Mouse (Mus musculus) urinary bladder, postnatal 10 days (tissue): Measurements from ENCODE around the gene Arhgap9.

Experiments used
- DNase-seq: peaks from one replicate; pipeline ENCODE4 v3.0.0; 2022; ENCODE audit warnings: low spot score

The Arhgap9 gene

GRCm38 (mm10) chr10:127321621-127322020 is at the start of gene Arhgap9:
Gene Arhgap9, plus strand, starts transcription at chr10:127321964.
- no peak for DNase-seq

DNA sequence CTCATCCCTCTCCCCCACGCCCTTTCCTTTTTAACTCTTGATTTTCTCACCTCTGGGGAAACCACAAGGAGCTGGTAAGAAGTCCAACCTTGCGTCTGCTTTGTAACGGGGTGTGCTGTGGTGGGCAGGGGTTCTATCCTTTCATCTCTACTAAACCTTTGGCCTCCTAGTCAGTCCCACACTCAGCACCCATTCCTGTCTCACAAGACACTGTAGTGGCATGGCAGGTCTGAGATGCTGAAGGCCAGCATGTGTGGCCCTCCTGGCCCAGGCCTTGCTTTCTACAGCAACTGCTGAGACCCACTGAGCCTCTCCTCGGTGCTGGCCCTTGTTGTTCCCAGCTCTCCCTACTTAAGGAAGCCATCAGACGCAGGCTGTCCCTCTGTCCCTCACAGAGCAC is 49.4 kb upstream of the Arhgap9 start:
- no peak for DNase-seq

DNA sequence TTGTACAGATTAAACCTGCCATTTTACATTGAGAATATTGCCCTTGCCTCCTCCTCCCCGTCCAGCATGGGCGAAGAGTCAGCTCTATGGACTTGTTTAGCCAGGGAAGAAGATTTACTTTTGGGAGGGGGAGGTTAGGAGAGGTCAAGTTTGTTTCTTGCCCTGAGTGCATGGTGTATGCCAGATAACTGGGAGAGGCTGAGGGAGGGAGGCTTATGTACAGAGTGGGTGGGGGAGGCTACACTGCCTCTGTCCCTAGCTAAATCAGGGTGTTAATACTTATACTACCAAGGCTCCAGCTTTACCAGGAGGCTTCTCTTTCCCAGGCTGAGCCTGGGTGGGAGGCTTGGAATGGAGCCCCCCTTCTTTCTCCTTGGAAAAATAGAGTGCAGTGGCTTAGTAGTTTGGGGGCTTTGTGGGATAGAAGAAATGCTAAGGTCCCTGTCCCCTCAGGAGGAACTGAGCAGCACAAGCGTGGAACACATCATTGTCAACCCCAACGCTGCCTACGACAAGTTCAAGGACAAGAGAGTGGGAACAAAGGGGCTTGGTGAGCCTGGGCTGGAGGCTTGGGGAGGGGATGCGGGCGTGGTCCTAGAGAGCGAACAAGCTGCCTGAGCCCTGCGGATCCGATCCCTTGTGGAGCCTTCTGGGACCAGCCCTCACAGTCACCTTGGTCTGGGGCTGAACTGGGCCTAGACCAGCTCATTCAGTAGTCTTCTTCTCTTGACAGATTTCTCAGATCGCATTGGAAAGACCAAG is 47.3 kb upstream of the Arhgap9 start:
- DNase-seq: no peak

DNA sequence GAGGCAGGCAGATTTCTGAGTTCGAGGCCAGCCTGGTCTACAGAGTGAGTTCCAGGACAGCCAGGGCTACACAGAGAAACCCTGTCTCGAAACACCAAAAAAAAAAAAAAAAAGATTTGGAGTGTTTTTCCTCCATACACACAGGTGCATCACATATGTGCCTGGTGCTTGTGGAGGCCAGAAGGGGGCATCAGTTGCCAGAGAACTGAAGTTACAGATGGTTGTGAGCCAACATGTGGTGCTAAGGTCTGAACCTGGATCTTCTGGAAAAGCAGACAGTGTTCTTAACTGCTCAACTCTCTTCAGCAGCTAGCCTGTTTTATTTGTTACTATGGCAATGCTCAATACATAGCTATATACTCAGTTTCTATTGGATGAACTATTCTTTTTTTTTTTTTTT is 42.0 kb upstream of the Arhgap9 start:
- DNase-seq: no peak

- DNase-seq: no peak
Measured at GRCm38 (mm10) chr10:127281316-127281715, 40.4 kb upstream of the Arhgap9 start.

DNA sequence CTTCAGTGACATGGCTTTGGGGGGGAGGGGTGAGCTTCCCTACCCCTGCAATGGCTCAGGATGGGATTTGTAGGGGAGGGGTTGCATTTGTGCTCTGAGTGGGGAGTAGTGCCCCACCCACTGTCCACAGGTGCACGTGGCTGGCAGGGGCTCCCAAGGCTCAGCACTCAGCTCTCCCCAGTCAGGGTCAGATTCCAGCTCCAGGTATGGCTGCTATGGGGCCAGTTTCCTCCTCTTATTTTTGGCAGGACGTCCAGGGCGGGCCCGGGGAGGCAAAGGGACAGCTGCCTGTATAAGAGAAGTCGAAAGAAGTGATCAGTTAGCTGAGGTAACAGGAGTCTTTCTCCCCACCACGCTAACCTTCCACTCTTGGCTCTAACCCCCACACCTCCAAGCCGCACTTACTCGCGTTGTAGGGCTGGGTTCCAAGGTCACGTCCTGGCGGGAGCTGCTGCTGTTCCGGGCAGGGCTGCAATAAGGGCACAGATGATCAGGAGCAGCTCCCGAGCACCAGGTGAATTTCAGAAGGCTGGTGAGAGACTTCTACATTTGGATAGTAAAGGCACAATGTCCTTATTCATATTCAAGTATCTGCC is 39.0 kb upstream of the Arhgap9 start:
- no peak for DNase-seq

DNA sequence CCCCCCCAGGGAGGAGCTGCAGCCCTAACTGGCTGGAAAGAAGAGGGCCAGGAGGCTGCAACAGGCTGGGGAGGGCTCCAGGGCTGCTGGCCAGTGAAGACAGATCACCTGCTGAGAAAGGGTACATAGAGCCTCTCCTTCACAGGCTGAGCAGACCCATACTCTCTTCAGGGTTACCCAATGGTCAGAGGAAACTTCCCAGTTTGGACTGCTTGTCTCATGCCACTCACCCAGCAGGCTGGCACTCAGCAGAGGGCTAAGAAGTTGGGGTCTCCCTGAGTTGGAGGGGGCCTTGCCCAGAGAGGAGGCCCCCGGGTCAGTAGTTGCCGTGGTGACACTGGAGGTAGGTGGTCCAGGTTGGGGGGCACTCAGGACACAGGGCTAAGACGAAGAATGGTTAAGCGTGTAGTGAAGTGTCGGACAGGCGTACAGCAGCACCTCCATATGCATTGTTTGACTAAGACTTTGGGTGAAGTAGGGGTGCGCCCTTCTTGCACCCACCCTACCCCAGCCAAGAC is 37.6 kb upstream of the Arhgap9 start:
- no peak for DNase-seq

- no peak for DNase-seq
Measured at GRCm38 (mm10) chr10:127284724-127285500, 36.9 kb upstream of the Arhgap9 start.

DNA sequence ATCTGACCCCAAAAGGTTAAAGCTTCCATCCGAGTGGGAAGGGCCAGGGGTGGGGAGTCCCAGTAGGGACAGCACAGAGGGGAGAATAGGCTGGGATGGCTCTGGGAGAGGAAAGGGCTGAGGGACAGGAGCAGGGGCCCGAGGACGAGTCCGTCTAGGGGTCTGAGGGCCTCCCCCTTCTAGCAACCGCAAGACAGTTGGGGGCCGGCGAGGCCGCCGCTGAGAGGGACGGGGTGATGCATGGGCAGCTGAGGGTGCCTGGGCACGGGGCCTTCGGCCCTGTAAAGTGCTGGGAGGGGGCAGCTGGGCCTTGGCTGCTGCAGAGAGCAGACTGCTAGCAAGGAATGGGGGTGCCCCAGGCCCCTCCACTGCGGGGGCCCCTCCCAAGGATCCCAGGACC is 36.1 kb upstream of the Arhgap9 start:
- DNase-seq: no peak

DNA sequence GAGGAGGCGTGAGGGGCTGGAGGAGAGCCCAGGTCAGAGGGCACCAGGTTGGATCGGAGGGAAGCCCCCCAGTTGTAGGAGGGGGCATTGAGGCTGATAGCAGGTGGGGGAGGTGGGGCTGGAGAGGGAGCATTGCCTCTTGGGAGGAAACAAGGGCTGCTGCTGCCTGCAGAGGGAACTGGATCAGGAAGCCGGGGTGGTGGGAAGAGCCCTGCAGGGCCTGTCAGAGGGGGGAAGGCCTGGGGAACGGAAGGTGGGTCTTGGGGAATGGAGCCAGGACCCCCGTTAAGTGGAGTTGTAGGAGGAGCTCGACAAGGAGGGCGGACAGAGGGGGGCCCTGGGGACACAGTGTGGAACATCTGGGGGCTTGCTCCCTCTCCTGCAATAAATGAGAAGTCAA is 35.6 kb upstream of the Arhgap9 start:
- no peak for DNase-seq

- no peak for DNase-seq
Measured at GRCm38 (mm10) chr10:127286730-127287129, 35.0 kb upstream of the Arhgap9 start.

- no peak for DNase-seq
Measured at GRCm38 (mm10) chr10:127287271-127287935, 34.4 kb upstream of the Arhgap9 start.

DNA sequence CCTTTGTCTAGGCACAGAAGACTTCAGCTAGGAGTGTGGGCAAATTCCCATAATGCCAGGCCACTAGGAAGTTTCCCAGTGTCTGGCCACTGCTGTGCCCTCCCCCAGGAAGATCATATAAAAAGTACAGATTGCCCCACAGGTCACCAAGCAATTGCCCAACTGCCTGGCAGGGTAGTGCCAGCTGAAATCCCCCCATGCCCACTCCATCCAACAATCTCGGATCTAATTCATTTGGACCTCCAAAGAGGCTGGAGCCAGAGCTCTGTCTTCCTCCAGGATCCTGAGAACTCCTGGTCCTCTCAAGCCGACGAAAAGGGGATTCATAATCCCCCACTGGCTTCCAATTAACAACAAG is 33.8 kb upstream of the Arhgap9 start:
- no peak for DNase-seq

DNA sequence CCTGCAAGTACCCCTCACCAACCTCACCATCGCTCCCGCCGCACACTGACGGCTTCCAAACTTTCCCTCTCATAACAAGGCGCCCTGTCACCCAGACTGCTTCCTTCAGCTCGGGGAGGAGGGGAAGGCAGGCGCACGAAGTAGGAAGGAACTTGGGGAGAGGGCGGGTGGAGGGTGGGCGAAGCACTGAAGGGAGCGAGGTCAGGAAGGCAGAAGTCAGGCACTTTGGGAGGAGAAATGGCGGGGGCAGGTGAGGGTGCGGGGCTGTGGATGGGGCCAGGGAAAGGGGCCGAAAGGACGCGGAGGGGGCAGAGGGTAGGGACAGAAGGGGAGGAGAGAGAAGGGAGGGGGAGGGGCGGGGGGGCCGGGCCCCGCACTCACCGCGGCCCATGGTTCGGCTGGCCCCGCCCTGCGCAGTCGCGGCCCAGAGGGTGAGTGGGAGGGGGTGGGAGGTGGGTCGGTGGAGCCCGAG is 33.4 kb upstream of the Arhgap9 start:
- DNase-seq: no peak

GRCm38 (mm10) chr10:127288800-127289572 is 32.8 kb upstream of the Arhgap9 start, which contains the start of gene Mbd6:
Gene Mbd6, minus strand, starts transcription at chr10:127289018.
- DNase-seq: peak; percentile 63

DNA sequence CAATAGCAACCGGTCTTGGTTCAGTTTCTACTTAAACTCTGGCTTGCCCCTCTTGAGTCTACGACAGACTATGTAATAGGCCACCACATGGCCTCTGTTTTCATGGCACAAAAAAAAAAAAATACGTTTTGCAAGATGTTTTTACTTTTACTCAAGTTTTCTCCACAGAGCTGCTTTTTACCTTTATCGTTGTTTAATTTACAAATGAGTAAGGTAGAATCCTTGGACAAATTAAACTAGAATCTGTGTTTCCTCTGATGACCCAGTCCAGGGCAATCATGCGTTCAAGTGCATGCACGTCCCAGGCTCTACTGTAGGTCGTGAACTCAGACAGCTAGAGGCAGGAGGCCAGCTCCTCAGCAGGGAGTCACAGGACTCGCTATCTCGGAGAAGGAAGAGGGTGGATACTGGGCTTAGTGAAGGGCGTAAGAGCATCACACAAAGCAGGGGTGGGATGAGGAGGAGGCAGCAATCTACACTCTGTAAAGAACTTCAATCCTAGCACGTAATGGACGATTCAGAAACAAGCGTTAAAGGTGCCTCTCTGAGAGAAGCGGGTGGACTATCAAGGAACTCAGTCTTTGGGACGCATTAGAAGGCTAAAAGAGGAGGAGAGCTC is 32.1 kb upstream of the Arhgap9 start:
- no peak for DNase-seq

DNA sequence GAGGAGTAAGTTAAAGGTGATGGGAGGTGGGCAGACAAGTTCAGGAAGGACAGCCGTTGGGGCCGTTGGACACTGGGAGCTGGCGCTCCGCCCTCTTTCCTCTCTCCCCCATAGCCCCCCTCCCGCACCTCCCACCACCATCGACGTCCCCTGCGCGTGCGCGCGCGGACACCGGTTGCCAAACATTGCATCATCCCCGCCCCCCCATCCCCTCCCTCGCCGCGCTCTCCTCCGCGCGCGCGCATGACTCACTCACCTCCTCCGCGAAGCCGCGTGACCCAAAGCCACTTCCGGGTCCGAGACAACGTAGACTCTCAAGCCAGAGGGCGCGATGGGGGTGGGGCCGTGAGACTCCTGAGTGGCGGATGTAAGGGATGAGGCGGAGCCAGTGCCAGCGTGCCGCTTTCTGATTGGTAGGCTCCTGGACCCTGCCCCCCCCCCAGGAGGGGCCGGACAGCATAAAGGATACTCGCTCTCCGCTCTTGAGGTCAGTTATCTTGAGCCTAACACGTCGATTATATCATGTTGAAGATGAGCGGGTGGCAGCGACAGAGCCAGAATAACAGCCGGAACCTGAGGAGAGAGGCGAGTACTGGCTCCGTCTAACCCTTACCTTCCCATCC is 31.3 kb upstream of the Arhgap9 start:
- DNase-seq: peak; percentile 100

DNA sequence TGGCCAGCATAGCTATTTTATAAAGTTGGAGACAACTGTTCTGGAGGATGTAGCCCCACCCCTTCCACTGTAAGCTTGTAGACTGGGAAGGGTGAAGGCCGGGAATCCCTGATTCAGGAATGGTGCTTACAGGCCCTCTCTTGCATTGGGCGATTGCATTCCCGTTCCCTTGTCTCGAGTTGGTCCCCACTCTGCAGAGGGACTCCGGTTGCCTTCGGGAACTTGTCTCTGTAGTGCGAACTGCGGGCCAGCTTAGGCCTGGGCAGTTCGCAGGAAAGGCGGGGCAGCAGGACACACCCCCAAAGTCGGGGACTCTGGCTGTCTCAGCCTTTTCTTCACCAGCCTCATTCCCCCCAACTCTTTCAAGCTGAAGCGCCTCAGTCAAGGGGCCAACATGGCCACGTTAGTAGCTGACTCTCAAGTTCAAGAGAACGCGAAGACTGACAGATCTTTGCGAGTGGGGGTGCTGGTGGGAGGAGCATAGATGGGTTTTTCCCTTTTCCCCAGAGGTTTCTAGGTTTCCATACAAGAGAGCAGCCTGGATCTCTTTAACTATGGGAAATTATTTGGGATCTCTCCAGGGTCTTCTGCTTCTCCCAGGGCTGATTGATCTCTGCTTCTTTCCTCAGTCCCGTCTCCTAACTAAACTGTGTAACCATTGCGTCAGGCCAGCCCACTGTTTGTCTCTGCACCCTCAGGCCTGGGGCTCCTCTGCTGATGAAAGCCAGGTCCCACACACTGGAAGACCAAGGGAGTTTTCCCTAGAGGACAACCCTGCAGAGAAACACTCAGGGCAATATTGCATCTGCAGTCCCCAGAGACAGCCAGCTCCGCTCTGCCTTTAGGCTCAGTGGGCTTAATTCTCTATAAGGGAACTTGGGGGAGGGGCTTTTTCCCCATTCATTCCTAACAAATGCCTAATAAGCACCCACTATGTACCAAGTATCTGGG is 30.6 kb upstream of the Arhgap9 start:
- DNase-seq: no peak
